Mouse (Mus musculus): ENCODE measurements at regions not wholly inside any gene's neighbourhood (a gene's known extent, or its start where the extent isn't known, plus 50 kb on each side); places are given as distances from the start of the nearest gene placed in this dataset.
A peak's percentile ranks its signal among the peaks of the same experiment; 100 is the strongest.

GRCm38 (mm10) chr1:183928539-183928938, 84.6 kb upstream of the Dusp10 start:
- Histone ChIP-seq H3ac (ENCODE audit: control insufficient read depth, insufficient read length) (no peak overlapping the region), H3K4me3 (no peak overlapping the region), H3K79me2 (ENCODE audit: control insufficient read depth, insufficient read depth) (no peaks in the 10 kb centered on the region), H3K4me2 (ENCODE audit: low read depth) (no peak overlapping the region), H3K27me3 (ENCODE audit: control insufficient read depth, insufficient read depth, insufficient read length) (no peaks in the 10 kb centered on the region), H3K36me3 (ENCODE audit: control insufficient read depth, insufficient read depth) (no peaks in the 10 kb centered on the region)
- TF ChIP-seq SRF (IDR thresholded peaks at IDR 0.05; ENCODE audit: control insufficient read depth, insufficient read length, low read depth), result no peak
- TF ChIP-seq MYOG (IDR thresholded peaks at IDR 0.05; ENCODE audit: control insufficient read depth in 1 of 3, insufficient read depth in 1 of 3, insufficient read length in 2 of 3, low read depth in 2 of 3), result no peak
- TF ChIP-seq MAX (IDR thresholded peaks at IDR 0.05; ENCODE audit: low read depth), result no peak
- no peak for TF ChIP-seq REST (IDR thresholded peaks at IDR 0.05; ENCODE audit: insufficient read depth, insufficient read length)
- TF ChIP-seq MYOD1 (IDR thresholded peaks at IDR 0.05; ENCODE audit: control insufficient read depth in 1 of 3, insufficient read length in 2 of 3, low read depth in 2 of 3), result no peak
- TF ChIP-seq TCF12 (IDR thresholded peaks at IDR 0.05; ENCODE audit: insufficient read depth, poor library complexity, severe bottlenecking), result no peak
- no peak for TF ChIP-seq USF1 (IDR thresholded peaks at IDR 0.05; ENCODE audit: low read depth)
- TF ChIP-seq POLR2A (IDR thresholded peaks at IDR 0.05; ENCODE audit: insufficient read length, low read depth), result no peak

GRCm38 (mm10) chr1:183930363-183930982, 82.6 kb upstream of the Dusp10 start:
- H3K4me2 ChIP-seq (ENCODE audit: low read depth), result no peak overlapping the region
- H3K36me3 ChIP-seq (ENCODE audit: control insufficient read depth, insufficient read depth), result no peaks in the 10 kb centered on the region
- TF ChIP-seq USF1 (IDR thresholded peaks at IDR 0.05; ENCODE audit: low read depth) (no peak), POLR2A (IDR thresholded peaks at IDR 0.05; ENCODE audit: insufficient read length, low read depth) (no peak), POLR2AphosphoS2 (IDR thresholded peaks at IDR 0.05; ENCODE audit: insufficient read length, low read depth) (no peak), MYOD1 (IDR thresholded peaks at IDR 0.05; ENCODE audit: control insufficient read depth in 1 of 3, insufficient read length in 2 of 3, low read depth in 2 of 3) (no peak), MAX (IDR thresholded peaks at IDR 0.05; ENCODE audit: low read depth) (no peak), TCF12 (IDR thresholded peaks at IDR 0.05; ENCODE audit: insufficient read depth, poor library complexity, severe bottlenecking) (no peak), SRF (IDR thresholded peaks at IDR 0.05; ENCODE audit: control insufficient read depth, insufficient read length, low read depth) (no peak), CEBPB (IDR thresholded peaks at IDR 0.05; ENCODE audit: insufficient read depth, poor library complexity, severe bottlenecking) (no peak)
- H3K4me3 ChIP-seq, result no peak overlapping the region
- no peak overlapping the region for H3ac ChIP-seq (ENCODE audit: control insufficient read depth, insufficient read length)
- H3K27me3 ChIP-seq (ENCODE audit: control insufficient read depth, insufficient read depth, insufficient read length), result no peaks in the 10 kb centered on the region
- H3K79me2 ChIP-seq (ENCODE audit: control insufficient read depth, insufficient read depth), result no peaks in the 10 kb centered on the region

GRCm38 (mm10) chr1:183931141-183931540, 82.0 kb upstream of the Dusp10 start:
- H3K27me3 ChIP-seq (ENCODE audit: control insufficient read depth, insufficient read depth, insufficient read length), result no peaks in the 10 kb centered on the region
- H3ac ChIP-seq (ENCODE audit: control insufficient read depth, insufficient read length), result no peak overlapping the region
- H3K4me3 ChIP-seq, result no peak overlapping the region
- no peak for TF ChIP-seq SRF (IDR thresholded peaks at IDR 0.05; ENCODE audit: control insufficient read depth, insufficient read length, low read depth)
- no peak for TF ChIP-seq MYOD1 (IDR thresholded peaks at IDR 0.05; ENCODE audit: control insufficient read depth in 1 of 3, insufficient read length in 2 of 3, low read depth in 2 of 3)
- TF ChIP-seq POLR2AphosphoS2 (IDR thresholded peaks at IDR 0.05; ENCODE audit: insufficient read length, low read depth), result no peak
- TF ChIP-seq TCF12 (IDR thresholded peaks at IDR 0.05; ENCODE audit: insufficient read depth, poor library complexity, severe bottlenecking), result no peak
- no peak for TF ChIP-seq MYOG (IDR thresholded peaks at IDR 0.05; ENCODE audit: control insufficient read depth in 1 of 3, insufficient read depth in 1 of 3, insufficient read length in 2 of 3, low read depth in 2 of 3)
- TF ChIP-seq MAX (IDR thresholded peaks at IDR 0.05; ENCODE audit: low read depth), result no peak
- TF ChIP-seq USF1 (IDR thresholded peaks at IDR 0.05; ENCODE audit: low read depth), result no peak
- no peak for TF ChIP-seq CEBPB (IDR thresholded peaks at IDR 0.05; ENCODE audit: insufficient read depth, poor library complexity, severe bottlenecking)
- no peak for TF ChIP-seq E2F4 (IDR thresholded peaks at IDR 0.05; ENCODE audit: insufficient read depth)
- TF ChIP-seq TCF3 (IDR thresholded peaks at IDR 0.05; ENCODE audit: insufficient read length, low read depth), result no peak
- TF ChIP-seq POLR2A (IDR thresholded peaks at IDR 0.05; ENCODE audit: insufficient read length, low read depth), result no peak
- no peak for TF ChIP-seq REST (IDR thresholded peaks at IDR 0.05; ENCODE audit: insufficient read depth, insufficient read length)
- no peaks in the 10 kb centered on the region for H3K79me2 ChIP-seq (ENCODE audit: control insufficient read depth, insufficient read depth)
- H3K36me3 ChIP-seq (ENCODE audit: control insufficient read depth, insufficient read depth), result no peaks in the 10 kb centered on the region
- H3K4me2 ChIP-seq (ENCODE audit: low read depth), result no peak overlapping the region

- Histone ChIP-seq H3ac (ENCODE audit: control insufficient read depth, insufficient read length) (no peak overlapping the region), H3K4me3 (no peak overlapping the region), H3K27me3 (ENCODE audit: control insufficient read depth, insufficient read depth, insufficient read length) (no peaks in the 10 kb centered on the region), H3K4me2 (ENCODE audit: low read depth) (peak overlapping the region; percentile 46), H3K79me2 (ENCODE audit: control insufficient read depth, insufficient read depth) (no peaks in the 10 kb centered on the region), H3K36me3 (ENCODE audit: control insufficient read depth, insufficient read depth) (no peaks in the 10 kb centered on the region)
- TF ChIP-seq MYOG (IDR thresholded peaks at IDR 0.05; ENCODE audit: control insufficient read depth in 1 of 3, insufficient read depth in 1 of 3, insufficient read length in 2 of 3, low read depth in 2 of 3) (no peak), CEBPB (IDR thresholded peaks at IDR 0.05; ENCODE audit: insufficient read depth, poor library complexity, severe bottlenecking) (no peak), POLR2AphosphoS2 (IDR thresholded peaks at IDR 0.05; ENCODE audit: insufficient read length, low read depth) (no peak), USF1 (IDR thresholded peaks at IDR 0.05; ENCODE audit: low read depth) (no peak), POLR2A (IDR thresholded peaks at IDR 0.05; ENCODE audit: insufficient read length, low read depth) (no peak), REST (IDR thresholded peaks at IDR 0.05; ENCODE audit: insufficient read depth, insufficient read length) (no peak), TCF3 (IDR thresholded peaks at IDR 0.05; ENCODE audit: insufficient read length, low read depth) (no peak), SRF (IDR thresholded peaks at IDR 0.05; ENCODE audit: control insufficient read depth, insufficient read length, low read depth) (no peak), E2F4 (IDR thresholded peaks at IDR 0.05; ENCODE audit: insufficient read depth) (no peak), MAX (IDR thresholded peaks at IDR 0.05; ENCODE audit: low read depth) (no peak), TCF12 (IDR thresholded peaks at IDR 0.05; ENCODE audit: insufficient read depth, poor library complexity, severe bottlenecking) (no peak), MYOD1 (IDR thresholded peaks at IDR 0.05; ENCODE audit: control insufficient read depth in 1 of 3, insufficient read length in 2 of 3, low read depth in 2 of 3) (no peak)
Observed at GRCm38 (mm10) chr1:183933845-183934244, 79.3 kb upstream of the Dusp10 start.
